Mouse (Mus musculus): ENCODE data around the gene Lrp6. TPM values are rescaled to one million over a fixed set of nuclear protein-coding genes. Genes with fewer than 3 reads are reported as not detected.

Lrp6 gene
- total RNA-seq, 2 experiments from 2014 or later = 36.1 to 41.5 TPM

GRCm38 (mm10) chr6:134504866-134505265 is 61.9 kb downstream of the Lrp6 start:
- intact Hi-C loops (cut with DNase I) = no loop called here
- no peak for DNase-seq

DNA sequence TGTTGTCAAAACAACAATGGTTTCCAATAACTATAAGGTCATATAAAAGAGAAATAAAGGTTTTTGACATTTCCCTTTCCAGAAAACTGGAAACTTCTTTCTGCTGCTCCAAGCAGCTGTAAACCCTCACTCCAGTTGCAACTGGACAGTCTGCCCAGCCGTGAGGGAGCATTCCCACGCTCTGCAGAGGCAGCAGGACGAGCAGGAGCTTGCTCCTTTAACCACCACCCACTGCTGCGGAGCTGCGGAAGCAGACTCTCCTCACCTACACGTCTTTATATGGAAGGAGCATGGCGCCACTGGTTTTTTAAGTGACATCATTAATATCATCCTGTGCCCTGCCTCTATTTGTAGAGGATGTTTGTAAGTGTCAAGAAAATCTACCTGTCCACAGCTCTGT is 64.4 kb downstream of the Lrp6 start:
- DNase-seq = no peak
- intact Hi-C loops (cut with DNase I) = no loop called here

- no peak for DNase-seq
- intact Hi-C loops (cut with DNase I) = no loop called here
Observed at GRCm38 (mm10) chr6:134500381-134501162, 66.2 kb downstream of the Lrp6 start.

DNA sequence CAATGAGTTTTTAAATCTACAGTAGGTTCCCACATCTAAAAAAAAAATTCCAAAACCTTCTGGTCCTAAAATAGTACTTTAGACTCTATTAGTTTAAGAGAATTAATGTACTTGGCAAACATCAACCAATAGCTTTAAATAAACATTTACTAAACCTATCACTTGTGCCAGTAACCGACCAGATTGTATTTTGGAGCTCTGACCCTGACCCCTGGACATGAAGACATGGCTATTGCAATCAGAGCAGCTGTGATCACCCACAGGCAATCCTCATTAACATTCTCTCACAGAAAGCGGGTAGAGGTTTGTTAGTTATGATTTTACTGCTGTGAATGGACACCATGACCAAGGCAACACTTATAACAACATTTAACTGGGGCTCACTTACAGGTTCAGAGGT is 67.7 kb downstream of the Lrp6 start:
- intact Hi-C loops (cut with DNase I) = no loop called here
- DNase-seq = no peak

- DNase-seq = no peak
- intact Hi-C loops (cut with DNase I) = no loop called here
Observed at GRCm38 (mm10) chr6:134498518-134498917, 68.2 kb downstream of the Lrp6 start.

GRCm38 (mm10) chr6:134494828-134495698 is 71.7 kb downstream of the Lrp6 start:
- no peak for DNase-seq

DNA sequence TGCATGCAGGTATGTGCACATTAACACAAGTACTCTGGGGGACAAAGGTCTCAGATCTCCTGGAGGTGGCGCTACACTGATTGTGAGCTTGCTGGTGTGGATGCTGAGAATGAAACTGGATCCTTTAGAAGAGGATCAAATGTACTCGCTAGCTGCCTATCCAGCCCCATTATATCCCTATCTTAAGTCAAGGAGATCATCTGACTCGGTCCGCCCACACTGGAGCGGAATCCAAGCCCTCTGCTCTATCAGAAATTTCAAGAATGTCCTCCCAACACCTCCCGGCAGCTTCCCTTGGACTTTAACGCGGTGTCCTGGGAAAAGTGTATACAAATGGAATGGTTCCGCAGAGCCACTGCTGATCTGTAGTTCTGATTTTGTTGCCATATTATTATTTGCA is 77.1 kb downstream of the Lrp6 start:
- DNase-seq = no peak
- intact Hi-C loops (cut with DNase I) = no loop called here

More at GRCm38 (mm10) chr6:134494828-134495698, 71.7 kb downstream of the Lrp6 start:
- intact Hi-C loops (cut with DNase I) = no loop called here

DNA sequence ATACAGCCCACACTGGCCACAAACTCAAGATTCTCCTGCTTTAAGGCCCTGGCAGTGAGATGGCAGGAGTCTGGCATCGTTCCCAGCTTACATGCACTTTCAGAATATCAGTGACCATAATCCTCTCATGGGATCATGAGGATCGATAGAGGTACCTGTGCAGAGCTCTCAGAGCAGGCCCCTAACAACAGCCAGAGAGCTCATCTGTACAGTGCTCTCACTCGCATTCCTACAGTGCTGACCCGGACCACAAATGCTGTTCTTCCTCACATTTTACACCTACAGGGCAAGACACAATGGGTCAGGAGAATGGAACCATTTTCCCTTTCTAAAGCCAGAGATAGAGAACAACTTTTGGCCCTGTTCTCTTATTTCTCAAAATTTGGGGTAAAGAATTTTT is 77.6 kb downstream of the Lrp6 start:
- intact Hi-C loops (cut with DNase I) = no loop called here
- no peak for DNase-seq

DNA sequence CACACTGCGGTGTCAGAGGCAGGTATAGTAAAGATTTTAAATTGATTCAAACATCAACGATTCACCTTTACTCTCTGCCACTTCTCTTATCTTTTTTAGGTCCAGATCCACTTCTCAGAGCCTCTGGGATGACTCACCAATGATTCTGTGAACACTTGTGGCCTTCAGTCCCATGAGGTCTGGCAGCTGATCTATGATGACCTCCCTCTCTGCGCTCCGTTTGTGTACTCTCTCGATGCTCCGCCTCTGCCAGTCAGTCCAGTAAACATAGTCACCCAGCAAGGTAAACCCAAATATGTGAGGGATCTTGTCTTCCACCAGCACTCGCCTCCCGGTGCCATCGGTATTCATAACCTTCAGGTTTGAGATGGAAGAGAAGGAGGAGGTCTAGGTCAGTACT is 80.4 kb downstream of the Lrp6 start:
- intact Hi-C loops (cut with DNase I) = no loop called here
- DNase-seq = no peak

DNA sequence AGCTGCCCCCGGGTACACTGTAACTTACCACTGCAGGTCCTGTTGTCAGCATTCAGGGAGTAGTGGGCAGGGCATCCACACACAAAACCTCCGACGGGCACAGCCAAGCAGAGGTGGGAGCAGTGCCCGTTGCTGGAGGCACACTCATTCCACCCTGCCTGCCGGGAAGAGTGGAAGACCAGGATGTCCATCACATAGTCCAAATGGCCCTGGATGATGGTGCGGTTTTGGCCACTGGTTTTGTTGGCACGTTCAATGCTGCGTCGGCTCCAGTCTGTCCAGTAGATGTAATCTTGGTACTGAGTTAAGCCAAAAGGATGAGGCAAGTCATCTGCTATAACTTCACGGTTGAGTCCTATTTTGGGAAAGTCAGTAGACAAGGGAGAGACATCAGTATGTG is 87.3 kb downstream of the Lrp6 start:
- intact Hi-C loops (cut with DNase I) = no loop called here
- peak in 1 of 2 experiments; percentile 27 for DNase-seq

DNA sequence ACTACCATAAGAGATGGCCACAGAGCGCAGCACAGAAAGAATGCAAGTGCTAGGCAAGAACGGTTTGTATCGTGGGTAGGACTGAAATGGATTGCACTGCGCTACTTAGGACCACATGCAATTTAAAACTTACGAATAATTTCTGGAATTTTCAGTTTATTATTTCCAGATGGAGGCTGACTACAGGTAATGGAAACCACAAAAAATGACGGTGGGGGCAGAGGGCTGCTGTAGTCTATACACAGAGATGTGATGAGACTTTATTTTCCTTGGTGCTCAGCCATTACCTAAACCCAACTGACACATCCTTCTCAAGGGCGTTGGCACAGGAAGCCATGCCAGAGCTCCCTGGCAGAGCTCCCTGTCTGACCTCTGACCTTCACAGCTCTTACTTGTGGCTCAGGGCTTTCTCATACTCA is 93.6 kb downstream of the Lrp6 start:
- intact Hi-C loops (cut with DNase I) = loop anchor here (5.0 kb wide), 1 partner anchor 134 kb away; no protein-coding TSS in a partner anchor
- DNase-seq = no peak

GRCm38 (mm10) chr6:134470857-134471256 is 95.9 kb downstream of the Lrp6 start:
- peak in 1 of 2 experiments; percentile 25 for DNase-seq

DNA sequence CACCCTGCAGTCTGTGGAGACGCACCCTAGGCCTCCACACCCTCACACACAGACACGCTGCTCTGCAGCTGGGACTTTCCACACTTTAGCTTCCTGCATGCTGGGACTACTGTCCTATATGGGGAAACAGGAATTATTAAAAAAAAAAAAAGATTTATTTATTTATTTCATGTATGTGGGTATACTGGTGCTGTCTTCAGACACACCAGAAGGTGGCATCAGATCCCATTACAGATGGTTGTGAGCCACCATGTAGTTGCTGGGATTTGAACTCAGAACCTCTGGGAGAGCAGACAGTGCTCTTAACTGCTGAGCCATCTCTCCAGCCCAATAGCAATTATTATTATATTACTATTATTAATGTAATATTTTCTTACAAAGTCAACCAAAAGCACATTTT is 97.5 kb downstream of the Lrp6 start:
- intact Hi-C loops (cut with DNase I) = no loop called here
- no peak for DNase-seq

More at GRCm38 (mm10) chr6:134470857-134471256, 95.9 kb downstream of the Lrp6 start:
- intact Hi-C loops (cut with DNase I) = loop anchor here (5.0 kb wide), 1 partner anchor 136 kb away; no protein-coding TSS in a partner anchor

DNA sequence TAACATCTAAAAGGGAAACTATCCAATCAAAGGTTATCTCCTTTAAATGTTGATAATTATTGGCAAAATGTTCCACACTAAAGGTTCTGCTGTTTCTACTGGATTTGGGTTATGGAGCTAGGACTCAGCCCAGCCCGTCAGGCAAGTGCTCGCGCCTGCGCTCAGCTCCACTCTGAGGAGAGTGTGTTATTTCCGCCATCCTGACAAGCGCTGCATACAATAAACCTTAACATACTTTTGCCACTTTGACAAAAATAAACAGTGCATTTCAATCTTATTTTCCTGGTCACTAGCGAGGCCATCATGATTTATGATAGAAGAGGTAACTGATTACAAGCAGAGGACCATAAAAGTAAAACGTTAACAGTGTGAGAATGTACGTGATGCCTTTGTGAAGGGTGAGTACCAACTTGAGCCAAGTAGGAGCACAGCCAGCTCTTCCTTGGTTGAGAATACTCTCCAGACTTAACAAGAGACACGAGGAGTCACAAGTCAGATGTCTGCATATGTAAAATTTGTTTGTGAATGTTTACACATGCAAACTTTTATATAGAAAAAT is 100.0 kb downstream of the Lrp6 start:
- intact Hi-C loops (cut with DNase I) = no loop called here
- DNase-seq = no peak

DNA sequence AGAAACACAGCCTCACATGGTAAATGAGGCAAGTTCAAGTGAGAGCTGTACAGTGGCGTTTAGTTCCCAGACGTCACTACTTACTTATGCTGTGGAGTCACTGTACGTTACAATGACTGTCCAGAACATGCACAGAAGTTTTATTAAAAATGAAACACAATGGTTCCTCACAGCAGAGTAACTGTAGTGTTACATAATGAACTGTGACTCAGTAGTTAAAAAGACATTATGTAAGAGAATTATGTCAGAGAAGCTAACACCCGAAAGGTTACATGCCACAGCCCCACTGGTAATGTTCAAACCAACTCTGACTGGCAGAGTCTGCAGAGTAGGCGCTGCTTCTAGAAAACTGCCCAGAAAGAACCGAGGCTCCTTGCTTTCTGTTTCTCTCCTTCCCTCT is 105.6 kb downstream of the Lrp6 start:
- intact Hi-C loops (cut with DNase I) = no loop called here
- no peak for DNase-seq

DNA sequence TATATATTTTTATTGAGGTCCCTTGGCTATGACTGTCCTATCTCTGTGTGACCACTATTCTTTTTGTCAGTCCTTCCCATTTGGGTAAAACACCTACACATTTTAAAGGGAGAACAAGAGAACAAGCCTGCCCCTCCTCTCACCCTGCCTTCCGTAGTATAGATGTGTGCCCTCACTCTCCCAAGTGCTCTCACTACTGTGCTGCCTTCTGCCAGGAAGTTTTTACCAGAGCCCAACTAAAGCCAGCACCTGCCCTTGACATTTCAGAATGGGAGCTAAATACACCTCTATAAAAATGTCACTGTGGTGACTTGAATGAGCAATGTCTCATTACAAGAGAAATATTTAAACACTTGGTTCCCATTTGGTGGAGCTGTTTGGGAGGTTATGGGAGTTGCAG is 108.4 kb downstream of the Lrp6 start:
- DNase-seq = no peak
- intact Hi-C loops (cut with DNase I) = no loop called here

DNA sequence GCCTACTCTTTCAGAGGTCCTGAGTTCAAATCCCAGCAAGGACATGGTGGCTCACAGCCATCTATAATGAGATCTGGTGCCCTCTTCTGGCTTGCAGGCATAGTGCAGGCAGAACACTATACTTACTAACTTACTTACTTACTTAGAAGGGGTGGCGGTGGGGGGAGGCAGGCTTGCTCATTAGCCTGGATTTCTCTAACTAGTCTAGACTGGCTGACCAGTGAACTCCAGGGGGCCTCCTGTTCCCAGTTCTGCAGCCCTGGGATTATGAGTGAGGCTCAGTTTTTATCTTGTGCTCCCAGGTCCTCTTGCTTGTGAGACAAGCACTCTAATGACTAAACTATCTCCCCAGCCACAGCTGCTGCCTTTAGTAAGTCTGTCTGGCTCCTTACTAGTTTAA is 112.7 kb downstream of the Lrp6 start:
- DNase-seq = no peak
- intact Hi-C loops (cut with DNase I) = no loop called here

DNA sequence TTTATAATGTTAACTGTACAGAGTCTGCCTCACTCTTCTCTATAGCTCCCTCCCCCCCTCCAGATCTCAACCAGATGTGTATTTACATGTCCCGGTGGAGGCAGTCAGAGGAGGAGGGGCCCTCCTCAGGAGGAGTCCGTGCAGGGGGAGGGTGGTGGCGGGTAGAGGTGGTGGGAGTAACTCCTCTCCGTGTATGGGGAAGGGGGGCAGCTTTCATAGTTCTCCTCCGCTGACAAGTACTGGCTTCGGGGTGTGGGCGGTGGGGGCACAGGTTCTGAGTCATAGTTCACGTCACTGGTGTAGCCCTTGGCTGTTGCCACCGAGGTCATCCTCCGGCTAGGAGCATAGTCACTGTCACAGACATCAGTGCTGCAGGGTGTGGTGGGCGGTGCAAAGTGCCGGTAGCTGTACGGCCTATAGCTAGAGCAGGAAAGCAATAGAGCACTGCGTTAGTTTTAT is 116.1 kb downstream of the Lrp6 start:
- DNase-seq = no peak
- intact Hi-C loops (cut with DNase I) = no loop called here

- DNase-seq = no peak
- intact Hi-C loops (cut with DNase I) = no loop called here
Observed at GRCm38 (mm10) chr6:134449958-134450357, 116.8 kb downstream of the Lrp6 start.

DNA sequence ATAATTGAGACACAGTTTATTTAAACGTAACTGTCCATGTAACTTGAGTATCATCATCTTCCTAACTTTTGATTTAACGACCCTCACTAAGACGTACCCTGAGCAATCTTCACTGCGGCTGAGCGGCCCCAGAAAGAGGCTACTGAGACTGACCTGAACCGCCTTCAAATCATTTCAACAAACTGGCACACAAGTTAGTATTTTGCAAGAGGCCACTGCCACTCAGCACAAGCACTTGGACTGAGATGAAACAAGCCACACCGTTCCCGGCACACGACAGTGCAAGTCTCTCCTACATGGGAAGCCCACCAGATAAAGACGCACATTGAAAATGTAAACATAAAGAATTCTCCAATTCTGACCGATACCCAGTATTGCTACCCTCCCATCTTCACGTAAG is 118.3 kb downstream of the Lrp6 start:
- intact Hi-C loops (cut with DNase I) = no loop called here
- DNase-seq = no peak

- no peak for DNase-seq
- intact Hi-C loops (cut with DNase I) = no loop called here
Observed at GRCm38 (mm10) chr6:134443925-134444324, 122.8 kb downstream of the Lrp6 start.

Measured in gastrocnemius, postnatal 36 days (tissue).